Mouse (Mus musculus): ENCODE measurements around the gene Rgcc.

Gene Rgcc

GRCm38 (mm10) chr14:79239402-79239801 is 62.0 kb downstream of the Rgcc start:
- WGBS = 51% methylated on average over 12 of the region's 12 CpGs

All from cerebral cortex, adult 2 months (tissue).